Mouse (Mus musculus): ENCODE data around the gene Ecd.
"Not testable (repeated sequence)": the region's sequence is repeated elsewhere in the genome, so short reads cannot be mapped to it uniquely, and the experiment has no call there.

Gene Ecd

DNA sequence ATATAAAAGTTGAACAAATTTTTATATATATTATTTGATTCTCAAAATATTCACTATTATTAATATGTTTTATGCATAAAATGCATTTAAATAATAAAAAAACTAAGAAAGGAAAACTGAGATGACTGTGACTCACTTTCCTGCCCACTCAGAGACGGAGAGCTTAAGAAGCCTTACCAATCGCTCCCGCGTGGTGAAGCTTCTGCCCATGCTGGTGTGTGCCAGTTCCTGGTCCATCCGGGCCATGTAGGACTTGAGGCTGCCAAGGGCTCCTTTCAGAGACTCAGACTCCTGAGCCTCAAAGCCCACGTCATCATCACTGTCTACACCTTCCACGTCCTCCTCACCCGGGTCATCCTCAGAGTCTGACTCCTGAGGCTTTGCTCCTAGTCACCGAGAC lies 23.7 kb downstream of the Ecd start:
- no peak for DNase-seq (ENCODE audit: low spot score)

DNA sequence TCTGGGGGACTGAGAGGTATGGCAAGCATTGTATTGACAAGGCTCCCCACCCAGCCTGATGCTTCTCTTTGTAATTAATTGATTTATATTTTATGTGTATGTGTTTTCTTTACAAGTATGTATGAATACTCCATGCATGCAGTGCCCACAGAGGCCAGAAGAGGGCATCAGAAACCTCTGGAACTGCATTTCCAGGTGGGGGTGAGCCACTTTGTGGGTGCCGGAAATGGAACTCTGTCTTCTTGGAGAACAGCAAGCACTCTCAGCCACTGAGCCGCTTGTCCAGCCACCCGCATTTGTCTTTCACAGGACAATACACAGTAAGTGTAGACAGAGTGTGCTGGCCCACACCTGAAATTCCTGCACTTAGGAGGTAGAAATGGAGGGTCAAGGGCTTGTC lies 28.5 kb downstream of the Ecd start:
- no peak for DNase-seq (ENCODE audit: low spot score)

DNA sequence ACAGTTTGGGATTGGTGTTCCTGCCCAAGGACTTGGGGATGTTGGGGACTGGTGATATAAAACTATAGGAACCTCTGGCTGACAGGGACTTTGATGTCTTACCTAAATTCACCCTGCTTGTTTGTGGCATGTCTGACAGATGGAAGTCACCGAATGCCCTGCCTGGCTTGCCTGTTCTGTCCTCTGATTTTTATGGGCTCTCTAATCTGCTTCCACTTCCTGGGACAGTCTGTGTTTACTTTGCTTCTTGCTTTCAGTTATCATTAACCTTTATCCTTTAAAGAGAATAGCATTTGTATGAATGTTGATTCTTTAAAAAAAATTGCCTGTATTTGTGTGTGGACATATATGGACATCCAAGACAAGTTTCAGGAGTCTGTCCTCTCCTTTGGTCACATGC lies 32.8 kb downstream of the Ecd start:
- no peak for DNase-seq (ENCODE audit: low spot score)

DNA sequence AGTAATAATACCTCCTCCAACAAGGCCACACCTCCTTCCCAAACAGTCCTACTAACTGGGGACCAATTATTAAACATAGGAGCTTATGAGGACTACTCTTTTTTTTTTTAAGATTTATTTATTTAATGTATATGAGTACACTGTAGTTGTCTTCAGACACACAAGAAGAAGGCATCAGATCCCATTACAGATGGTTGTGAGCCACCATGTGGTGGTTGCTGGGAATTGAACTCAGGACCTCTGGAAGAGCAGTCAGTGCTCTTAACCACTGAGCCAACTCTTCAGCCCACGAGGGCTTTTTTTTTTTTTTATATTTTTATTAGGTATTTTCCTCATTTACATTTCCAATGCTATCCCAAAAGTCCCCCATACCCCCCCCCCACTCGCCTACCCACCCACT lies 42.8 kb downstream of the Ecd start:
- DNase-seq (ENCODE audit: low spot score): not testable (repeated sequence)

DNA sequence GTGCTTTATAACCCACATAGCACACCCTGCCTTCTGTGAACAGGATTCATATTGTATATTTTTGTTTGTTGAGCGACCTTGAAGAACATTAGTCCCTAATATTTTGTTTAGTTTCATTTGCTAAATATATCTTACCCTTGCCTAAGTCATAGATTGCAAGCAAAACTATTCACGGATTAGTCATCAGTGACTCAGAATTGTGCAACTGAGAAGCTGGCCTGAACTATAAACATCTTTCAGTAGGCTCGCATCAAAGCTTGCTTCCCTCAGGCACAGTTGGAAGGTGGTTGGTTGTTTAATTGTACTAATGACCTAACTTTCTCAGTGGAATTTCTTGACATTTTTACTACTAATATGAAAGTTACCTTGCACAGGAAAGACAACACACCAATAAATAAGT lies 49.8 kb downstream of the Ecd start:
- no peak for DNase-seq (ENCODE audit: low spot score)

DNA sequence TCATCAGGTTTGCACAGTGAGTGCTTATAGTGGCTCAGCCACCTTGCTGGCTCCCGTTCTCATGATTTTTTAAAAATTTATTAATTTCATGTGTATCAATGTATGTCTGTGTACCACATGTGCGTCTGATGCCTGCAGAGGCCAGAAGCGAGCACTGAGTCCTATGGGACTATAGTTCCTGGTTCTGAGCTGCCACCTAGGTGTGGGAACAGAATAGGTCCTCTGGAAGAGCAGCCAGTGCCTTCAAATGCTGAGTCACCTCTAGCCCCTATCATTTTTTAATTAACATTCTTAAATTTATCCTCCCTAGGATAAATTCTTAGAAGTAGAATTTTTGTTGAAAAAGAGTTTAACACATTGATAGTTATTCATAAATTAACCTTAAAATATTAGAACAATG lies 50.3 kb downstream of the Ecd start:
- DNase-seq (ENCODE audit: low spot score): no peak

DNA sequence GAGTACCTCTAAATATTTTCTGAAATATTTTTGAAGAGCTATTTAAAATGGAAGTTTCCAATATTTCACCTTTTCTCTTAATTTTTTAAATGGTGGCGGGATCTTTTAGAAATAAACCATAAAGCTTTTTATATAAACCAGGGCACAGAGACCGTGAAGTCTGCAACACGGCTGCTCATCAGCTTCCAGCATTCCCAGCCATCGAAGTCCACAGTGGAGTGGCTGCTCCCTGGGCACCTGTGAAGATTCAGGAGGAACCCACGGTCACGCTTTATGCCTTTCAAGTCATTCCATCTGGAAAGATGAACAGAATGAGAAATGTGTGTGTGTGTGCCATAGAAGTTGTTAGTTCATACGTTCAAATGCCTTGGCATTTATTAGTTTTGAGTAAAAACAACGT lies 53.0 kb downstream of the Ecd start:
- no peak for DNase-seq (ENCODE audit: low spot score)

DNA sequence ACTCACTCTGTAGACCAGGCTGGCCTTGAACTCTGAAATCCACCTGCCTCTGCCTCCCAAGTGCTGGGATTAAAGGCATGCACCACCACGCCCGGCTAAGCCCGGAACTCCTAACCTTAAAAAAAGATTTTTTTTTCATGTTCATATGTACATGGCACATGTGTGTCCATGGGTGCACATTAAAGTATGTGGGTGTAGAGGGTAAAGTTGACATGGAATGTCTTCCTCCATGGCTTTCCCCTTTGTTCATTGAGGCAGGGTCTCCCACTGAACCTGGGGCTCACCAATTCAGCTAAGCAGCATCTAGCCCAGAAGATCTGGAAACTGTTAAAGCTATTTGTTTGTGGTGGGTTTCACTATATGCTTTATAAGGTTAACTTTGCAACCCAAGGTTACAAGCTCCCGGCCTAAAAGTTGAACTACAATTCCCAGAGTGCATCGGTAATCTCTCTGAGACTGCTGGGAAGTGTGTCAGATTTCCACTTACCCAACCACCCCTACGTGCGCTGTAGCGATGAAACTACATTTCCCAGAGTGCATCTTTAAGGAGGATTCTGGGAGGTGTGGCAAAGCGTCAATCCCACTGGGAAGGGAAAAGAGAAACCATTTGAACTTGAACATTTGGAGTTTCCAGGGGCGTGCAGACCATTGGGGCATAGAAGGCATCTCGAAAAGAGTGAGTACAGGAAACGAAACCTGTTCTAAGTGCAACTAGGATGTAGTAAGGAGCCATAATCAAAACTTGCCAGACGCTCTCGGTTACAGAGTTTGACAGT lies 53.6 kb downstream of the Ecd start, which contains the start of gene Nudt13:
Gene Nudt13 (plus strand): TSS at position 581 of the 776 bp plus-strand sequence.
- peak; percentile 72 for DNase-seq (ENCODE audit: low spot score)

DNA sequence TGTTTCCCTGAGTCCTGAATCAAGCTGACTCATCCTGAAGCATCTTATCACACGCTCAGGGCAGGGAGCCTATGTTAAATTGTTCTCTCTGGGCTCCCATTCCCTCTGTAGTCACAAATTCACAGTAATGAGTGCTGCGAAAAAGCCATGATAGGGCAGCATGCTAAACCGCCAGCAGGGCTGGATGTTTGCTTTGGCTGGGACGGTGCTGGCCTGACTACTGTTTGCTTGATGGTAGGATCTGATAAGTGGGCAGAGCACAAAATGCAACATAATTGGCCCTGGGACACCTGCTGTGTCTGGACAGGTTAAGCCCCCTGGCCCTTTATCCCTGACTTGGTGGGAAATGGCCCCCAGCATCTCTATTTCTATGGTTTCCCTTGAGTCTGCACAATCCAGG lies 56.5 kb downstream of the Ecd start:
- DNase-seq (ENCODE audit: low spot score): no peak
